Mouse (Mus musculus) neural tube, embryonic 11.5 days (tissue): ENCODE measurements around the gene Sez6l2. TPM values are rescaled to one million over a fixed set of nuclear protein-coding genes. Genes with fewer than 3 reads are reported as not detected.

Source experiments
- ATAC-seq: fragments of 200-750 bp; cut with Nextera tagmentation; 2 replicates; pipeline ENCODE4 v1.8.0; 2017; ENCODE audit warnings: moderate number of reproducible peaks, mild to moderate bottlenecking, moderate TSS enrichment, moderate library complexity; ENCODE audit not compliant: insufficient read depth, low FRiP score, low TSS enrichment
- DNase-seq: peaks from one replicate; pipeline ENCODE4 v3.0.0-alpha.2; 2015; ENCODE audit warnings: low spot score
- H3K27ac ChIP-seq: fragments of 300-500 bp; sonication (generic); 2 replicates; pipeline ENCODE4 v1.5.1; 2014; ENCODE audit warnings: low read depth, mild to moderate bottlenecking, low read length
- H3K27me3 ChIP-seq: fragments of 300-500 bp; sonication (generic); 2 replicates; pipeline ENCODE4 v1.6.1; 2014; ENCODE audit warnings: mild to moderate bottlenecking, low read length, mixed read lengths; ENCODE audit not compliant: control insufficient read depth, insufficient read depth
- H3K36me3 ChIP-seq: fragments of 300-500 bp; sonication (generic); 2 replicates; pipeline ENCODE4 v1.6.1; 2014; ENCODE audit warnings: mild to moderate bottlenecking, low read length, moderate library complexity, mixed read lengths; ENCODE audit not compliant: control insufficient read depth, insufficient read depth
- H3K4me1 ChIP-seq: fragments of 300-500 bp; sonication (generic); 2 replicates; pipeline ENCODE4 v1.6.1; 2014; ENCODE audit warnings: low read length, mixed read lengths; ENCODE audit not compliant: control insufficient read depth, insufficient read depth
- H3K4me2 ChIP-seq: fragments of 300-500 bp; sonication (generic); 2 replicates; pipeline ENCODE4 v1.6.1; 2014; ENCODE audit warnings: low read depth, mild to moderate bottlenecking, moderate library complexity
- H3K4me3 ChIP-seq: fragments of 300-500 bp; sonication (generic); 2 replicates; pipeline ENCODE4 v1.5.1; 2014; ENCODE audit warnings: low read depth, low read length
- H3K9ac ChIP-seq: fragments of 300-500 bp; sonication (generic); 2 replicates; pipeline ENCODE4 v1.6.1; 2014; ENCODE audit warnings: mild to moderate bottlenecking, low read length
- H3K9me3 ChIP-seq: fragments of 300-500 bp; sonication (generic); 2 replicates; pipeline ENCODE4 v1.6.1; 2016; ENCODE audit warnings: low read length; ENCODE audit not compliant: control insufficient read depth
- WGBS: fragments of 180-500 bp; shearing (Covaris S2); extraction: QIAGEN DNeasy Blood & Tissue Kit; methylation state at CpG from one replicate; pipeline ENCODE4 v1.1.7; 2014; 5-methylcytosine and 5-hydroxymethylcytosine counted together
- polyA plus RNA-seq: library from polyadenylated mRNA; unstranded; fragments of >200 nt; fragmentation: Nextera tagmentation; extraction: Ambion mirVana; gene quantifications from 2 replicates; pipeline ENCODE4 v1.2.1, GENCODE M21; 2014

Gene Sez6l2
- polyA plus RNA-seq, 1 experiment from 2014 or later: 13.5 TPM

- ATAC-seq (no peak), DNase-seq (no peak)
- Histone ChIP-seq H3K27me3 (no peaks in the 10 kb centered on the region), H3K4me2 (no peak overlapping the region), H3K27ac (no peak overlapping the region), H3K36me3 (peaks cover 8% of the 10 kb centered on the region), H3K4me3 (no peak overlapping the region), H3K9me3 (no peaks in the 10 kb centered on the region), H3K4me1 (peaks cover 16% of the 10 kb centered on the region), H3K9ac (no peak overlapping the region)
- 92% methylated on average over 6 of the region's 6 CpGs for WGBS
Measured at GRCm38 (mm10) chr7:127013385-127013784, 63.0 kb downstream of the Sez6l2 start.

GRCm38 (mm10) chr7:127014320-127014719 is 64.0 kb downstream of the Sez6l2 start, which contains the start of gene Mvp:
Gene Mvp (minus strand): TSS chr7:127014621.
- ATAC-seq (no peak), DNase-seq (no peak)
- Histone ChIP-seq H3K4me1 (peaks cover 16% of the 10 kb centered on the region), H3K4me3 (peak within 1 kb of the TSS; percentile 76), H3K36me3 (peaks cover 8% of the 10 kb centered on the region), H3K9me3 (no peaks in the 10 kb centered on the region), H3K27ac (no peak within 1 kb of the TSS), H3K4me2 (peak within 1 kb of the TSS; percentile 92), H3K9ac (0 out of 2 replicates have a peak within 1 kb of the TSS, but pooled peaks have one; percentile 27), H3K27me3 (no peaks in the 10 kb centered on the region)
- 71% methylated on average over 11 of the region's 11 CpGs for WGBS

DNA sequence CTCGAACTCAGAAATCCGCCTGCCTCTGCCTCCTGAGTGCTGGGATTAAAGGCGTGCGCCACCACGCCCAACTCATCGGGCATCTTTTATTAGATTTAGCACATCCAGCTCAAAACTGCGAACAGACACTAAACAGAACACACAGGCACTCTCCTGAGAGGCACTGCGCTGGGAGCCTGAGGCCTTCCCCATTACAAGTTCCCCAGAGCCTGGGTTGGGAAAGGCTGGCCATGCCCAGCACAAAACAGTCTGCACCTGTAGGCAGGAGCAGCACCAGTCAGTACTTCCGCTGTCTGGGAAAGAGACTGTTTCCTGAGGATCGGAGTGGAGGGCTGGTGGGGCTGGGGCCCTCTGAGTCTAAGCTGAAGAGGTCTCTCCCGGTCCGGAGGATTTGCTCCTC is 64.6 kb downstream of the Sez6l2 start:
- no peak overlapping the region for H3K9ac ChIP-seq
- ATAC-seq (no peak), DNase-seq (no peak)
- H3K4me3 ChIP-seq: peak overlapping the region; percentile 76; the same call in 1 of the 2 replicates
- H3K4me2 ChIP-seq: peak overlapping the region; percentile 92
- no peak overlapping the region for H3K27ac ChIP-seq
- H3K36me3 ChIP-seq: peaks cover 8% of the 10 kb centered on the region
- no peaks in the 10 kb centered on the region for H3K9me3 ChIP-seq
- H3K4me1 ChIP-seq: peaks cover 16% of the 10 kb centered on the region
- WGBS: 97% methylated on average over 12 of the region's 12 CpGs
- H3K27me3 ChIP-seq: no peaks in the 10 kb centered on the region

- Histone ChIP-seq H3K4me1 (peaks cover 20% of the 10 kb centered on the region), H3K9ac (peak overlapping the region; percentile 91), H3K36me3 (peaks cover 8% of the 10 kb centered on the region), H3K27ac (peak overlapping the region; percentile 91), H3K4me3 (peak overlapping the region; percentile 76), H3K4me2 (peak overlapping the region; percentile 92), H3K27me3 (no peaks in the 10 kb centered on the region), H3K9me3 (no peaks in the 10 kb centered on the region)
- peak; percentile 14; the same call in 1 of the 2 replicates for ATAC-seq
- DNase-seq: no peak
- WGBS: 2% methylated on average over 10 of the region's 10 CpGs
Measured at GRCm38 (mm10) chr7:127016081-127016480, 65.7 kb downstream of the Sez6l2 start.

GRCm38 (mm10) chr7:127016481-127016485 is 65.9 kb downstream of the Sez6l2 start, which contains the start of gene Pagr1b:
Gene Pagr1b (minus strand): TSS chr7:127016484.
- DNase-seq (no peak), ATAC-seq (no peak)
- peaks cover 20% of the 10 kb centered on the region for H3K4me1 ChIP-seq
- H3K4me2 ChIP-seq: peak within 1 kb of the TSS; percentile 92
- H3K27me3 ChIP-seq: no peaks in the 10 kb centered on the region
- peak within 1 kb of the TSS; percentile 91 for H3K27ac ChIP-seq
- H3K36me3 ChIP-seq: peaks cover 8% of the 10 kb centered on the region
- peak within 1 kb of the TSS; percentile 91 for H3K9ac ChIP-seq
- peak within 1 kb of the TSS; percentile 76 for H3K4me3 ChIP-seq
- H3K9me3 ChIP-seq: no peaks in the 10 kb centered on the region

- H3K4me2 ChIP-seq: peak overlapping the region; percentile 92
- no peaks in the 10 kb centered on the region for H3K9me3 ChIP-seq
- peak overlapping the region; percentile 91 for H3K9ac ChIP-seq
Measured at GRCm38 (mm10) chr7:127016486-127016938, 66.1 kb downstream of the Sez6l2 start.

GRCm38 (mm10) chr7:127016971-127017949 is 66.9 kb downstream of the Sez6l2 start, which contains the start of gene Pagr1a:
Gene Pagr1a (minus strand): TSS chr7:127017352.
- Histone ChIP-seq H3K36me3 (peaks cover 8% of the 10 kb centered on the region), H3K4me2 (peak within 1 kb of the TSS; percentile 92), H3K9me3 (no peaks in the 10 kb centered on the region), H3K27me3 (no peaks in the 10 kb centered on the region), H3K4me1 (peaks cover 25% of the 10 kb centered on the region), H3K27ac (peak within 1 kb of the TSS; percentile 91), H3K4me3 (peak within 1 kb of the TSS; percentile 76), H3K9ac (peak within 1 kb of the TSS; percentile 91)
- 5% methylated on average over 39 of the region's 39 CpGs for WGBS
- ATAC-seq (peak; percentile 78), DNase-seq (peak; percentile 99)

More at GRCm38 (mm10) chr7:127016486-127016938, 66.1 kb downstream of the Sez6l2 start:
- no peak for DNase-seq
- Histone ChIP-seq H3K4me1 (peaks cover 21% of the 10 kb centered on the region), H3K4me3 (peak overlapping the region; percentile 76), H3K36me3 (peaks cover 8% of the 10 kb centered on the region), H3K27me3 (no peaks in the 10 kb centered on the region), H3K27ac (peak overlapping the region; percentile 91)
- 1% methylated on average over 22 of the region's 22 CpGs for WGBS
- ATAC-seq: peak; percentile 45

- no peak overlapping the region for H3K27ac ChIP-seq
- ATAC-seq: no peak
- H3K4me3 ChIP-seq: no peak overlapping the region
- H3K36me3 ChIP-seq: peaks cover 14% of the 10 kb centered on the region
- H3K4me2 ChIP-seq: no peak overlapping the region
- no peaks in the 10 kb centered on the region for H3K9me3 ChIP-seq
- no peak for DNase-seq
- no peaks in the 10 kb centered on the region for H3K27me3 ChIP-seq
- H3K9ac ChIP-seq: 0 out of 2 replicates have a peak overlapping the region, but pooled peaks have one; percentile 2
- H3K4me1 ChIP-seq: peaks cover 31% of the 10 kb centered on the region
- WGBS: 71% methylated on average over 6 of the region's 6 CpGs
Measured at GRCm38 (mm10) chr7:127017950-127018345, 67.6 kb downstream of the Sez6l2 start.
